Mouse (Mus musculus) brain, adult 2 months (tissue): ENCODE measurements at regions not wholly inside any gene's neighbourhood (a gene's known extent, or its start where the extent isn't known, plus 50 kb on each side); places are given as distances from the start of the nearest gene placed in this dataset.

Experiments used
- DNase-seq: peaks from one replicate; pipeline ENCODE4 v3.0.0; 2011; ENCODE audit warnings: low read depth, low spot score

DNA sequence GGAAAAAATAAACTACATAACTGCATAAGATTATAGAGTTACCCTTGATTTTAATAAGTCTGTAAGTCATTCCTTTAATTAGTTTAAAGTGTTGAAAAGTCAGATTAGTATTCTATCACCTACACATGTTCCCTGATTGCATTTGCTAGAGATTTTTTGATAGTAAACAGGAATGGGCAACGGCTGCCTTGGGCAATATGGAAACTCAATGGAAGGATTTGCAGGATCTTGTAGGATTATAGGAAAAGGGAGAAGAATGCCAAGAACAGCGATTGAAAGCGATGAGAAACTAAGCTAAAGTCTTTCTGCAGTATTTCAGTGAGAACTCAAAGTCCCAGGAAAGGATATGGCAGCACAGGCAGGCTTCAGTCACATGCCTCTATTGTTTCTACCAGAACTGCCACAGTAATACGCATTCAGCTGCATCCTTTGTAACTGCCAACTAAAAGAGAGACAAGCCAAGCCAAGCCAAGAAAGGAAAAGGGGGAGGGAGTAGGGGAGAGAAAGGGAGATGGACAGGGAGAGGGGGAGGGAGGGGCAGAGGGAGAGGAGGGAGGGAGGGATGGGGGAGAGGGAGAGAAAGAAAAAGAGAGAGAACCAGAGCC is 340.3 kb downstream of the Kif16b start:
- peak; percentile 84 for DNase-seq

DNA sequence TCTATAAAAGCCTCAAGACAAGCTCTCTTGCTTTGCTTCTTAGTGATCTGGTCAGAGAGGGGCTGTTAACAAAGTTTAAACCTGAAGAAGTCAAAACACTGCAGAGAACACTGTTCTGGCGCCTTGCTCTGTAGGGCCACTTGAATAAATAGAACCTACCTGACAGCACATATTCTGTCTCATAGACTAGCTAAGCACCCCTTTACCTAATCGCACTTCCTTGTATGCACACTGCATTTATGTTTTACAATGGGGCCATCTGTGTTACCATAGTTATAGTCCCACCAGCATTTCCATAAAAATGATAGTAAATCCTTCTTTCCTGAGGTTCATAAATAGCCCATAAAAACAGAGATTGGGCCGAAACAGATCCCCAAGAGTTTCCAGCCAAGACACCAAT is 340.9 kb downstream of the Kif16b start:
- DNase-seq: no peak

DNA sequence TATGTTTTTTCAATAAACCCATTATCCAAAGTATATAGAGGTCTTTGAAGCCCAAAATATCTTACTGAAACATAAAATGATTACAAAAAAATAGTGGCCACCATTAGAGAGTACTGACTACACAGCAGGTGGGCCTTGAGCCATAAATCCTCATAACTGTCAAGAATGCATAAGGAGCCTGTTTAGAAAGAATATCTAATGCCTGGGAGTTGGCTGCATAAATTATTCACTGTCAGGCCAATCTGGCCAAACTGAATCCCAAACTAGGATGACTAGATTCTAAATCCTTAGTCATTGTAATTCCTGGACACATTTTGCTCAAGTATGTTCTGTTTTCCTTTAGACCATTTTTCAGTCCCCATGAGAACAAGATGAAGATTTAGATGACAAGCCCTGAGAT is 341.4 kb downstream of the Kif16b start:
- no peak for DNase-seq

DNA sequence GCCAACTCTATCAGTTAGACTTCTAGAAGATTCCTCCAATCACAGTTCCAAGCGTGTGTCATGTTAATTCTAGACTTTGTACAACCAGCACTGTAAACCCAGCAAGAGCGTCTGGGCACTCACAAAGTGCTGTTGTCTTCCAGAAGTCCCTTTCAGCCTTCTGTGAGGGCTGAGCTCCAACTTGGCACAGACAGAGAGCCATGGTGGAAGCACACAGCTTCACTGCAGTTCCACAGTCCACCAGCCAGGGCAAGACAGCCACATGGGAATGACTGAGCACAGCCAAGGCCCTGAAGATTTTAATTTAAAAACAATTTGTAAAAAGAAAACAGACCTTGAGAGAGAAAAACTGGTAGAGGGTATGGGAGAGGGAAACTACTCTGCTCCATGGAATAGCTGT is 346.5 kb downstream of the Kif16b start:
- DNase-seq: peak; percentile 92

DNA sequence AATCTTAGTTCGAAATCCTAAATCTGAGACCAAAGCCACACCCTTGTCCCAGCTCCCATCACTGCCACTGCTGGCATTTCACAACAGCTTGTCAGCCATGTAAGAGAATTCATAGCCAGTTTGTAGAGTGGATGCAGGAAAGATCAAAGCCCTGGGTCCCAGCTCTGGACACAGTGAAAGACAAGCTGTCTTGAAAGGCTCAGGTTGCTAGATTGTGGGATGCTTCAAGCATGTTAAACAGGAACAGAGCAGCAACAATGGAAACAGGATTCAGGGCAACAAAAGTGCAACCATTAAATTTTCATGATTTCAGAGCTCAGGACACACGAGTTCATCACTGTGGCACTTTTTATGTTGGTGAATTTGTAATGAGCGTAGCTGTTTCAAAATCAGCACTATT is 349.6 kb downstream of the Kif16b start:
- no peak for DNase-seq

DNA sequence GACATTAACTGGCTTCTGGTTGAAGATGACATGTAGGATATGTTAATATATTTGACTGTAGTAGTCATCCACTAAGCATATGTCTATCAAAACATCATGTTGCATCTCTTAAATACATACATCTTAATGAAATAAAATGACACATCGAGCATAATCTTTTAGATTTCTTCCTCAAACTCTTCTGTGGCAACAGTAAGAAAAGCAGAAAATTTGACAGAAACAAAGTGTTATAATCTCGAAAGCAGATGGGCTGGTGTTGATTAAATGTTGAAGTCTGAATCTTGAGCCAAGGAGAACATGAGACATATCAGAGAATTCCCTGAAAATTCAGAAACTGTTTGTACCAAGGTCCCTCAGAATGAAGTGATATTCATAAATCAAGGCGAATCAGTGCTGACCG is 352.6 kb downstream of the Kif16b start:
- DNase-seq: peak; percentile 28

DNA sequence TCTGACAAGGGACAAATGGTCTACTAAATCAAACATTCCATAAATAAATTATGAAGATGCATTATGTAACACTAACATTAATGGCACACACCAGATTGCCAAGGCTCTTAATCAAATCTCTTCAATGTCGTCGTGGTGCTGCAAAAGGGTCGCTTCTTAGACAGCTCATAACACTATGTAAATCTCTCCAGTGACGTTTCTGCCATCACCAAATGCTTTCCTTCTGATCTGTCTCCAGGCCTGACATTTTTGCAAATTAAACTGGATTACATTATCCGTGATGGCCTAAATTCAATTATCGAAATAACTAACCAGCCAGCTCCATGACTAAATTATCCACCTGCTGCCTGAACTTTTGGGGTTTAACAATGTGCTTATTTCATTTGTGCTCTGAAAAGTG is 356.4 kb downstream of the Kif16b start:
- no peak for DNase-seq

DNA sequence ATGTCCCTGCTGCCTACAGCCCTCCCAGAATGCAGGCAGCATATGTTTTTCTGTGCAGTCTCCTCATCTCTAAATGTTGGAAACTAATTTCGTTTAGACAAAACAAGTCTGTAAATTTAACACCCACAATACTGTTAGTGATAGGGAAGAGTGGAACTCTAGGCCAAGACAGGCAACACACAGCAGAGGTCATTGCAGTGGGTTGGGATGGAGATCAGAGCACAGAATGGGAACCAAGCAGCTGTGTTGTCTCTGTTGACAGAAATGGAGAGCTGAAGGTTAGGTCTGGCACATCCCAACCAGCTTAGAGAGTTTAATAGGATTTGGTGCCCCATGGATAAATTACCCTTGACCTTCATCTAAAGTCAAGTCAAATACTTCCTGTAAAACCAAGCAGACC is 361.4 kb downstream of the Kif16b start:
- no peak for DNase-seq

DNA sequence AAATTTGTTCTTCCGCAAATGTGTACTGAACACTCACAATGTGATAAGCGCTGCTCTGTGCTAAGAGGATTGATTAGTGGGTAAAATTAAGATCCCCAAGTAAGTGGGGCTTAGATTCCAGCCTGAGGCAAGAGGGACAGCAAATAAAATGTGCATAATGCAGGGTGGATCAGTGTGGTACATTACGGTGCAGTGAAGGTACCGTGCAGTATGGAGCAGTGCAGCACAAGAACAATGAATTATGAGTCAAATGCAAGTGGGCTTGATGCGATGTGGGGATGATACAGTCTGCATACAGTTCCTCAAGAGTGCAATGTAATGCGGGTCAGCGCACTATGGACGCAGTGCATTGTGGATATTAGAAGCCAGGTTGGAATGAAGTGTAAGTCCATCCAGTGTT is 367.8 kb downstream of the Kif16b start:
- DNase-seq: no peak

DNA sequence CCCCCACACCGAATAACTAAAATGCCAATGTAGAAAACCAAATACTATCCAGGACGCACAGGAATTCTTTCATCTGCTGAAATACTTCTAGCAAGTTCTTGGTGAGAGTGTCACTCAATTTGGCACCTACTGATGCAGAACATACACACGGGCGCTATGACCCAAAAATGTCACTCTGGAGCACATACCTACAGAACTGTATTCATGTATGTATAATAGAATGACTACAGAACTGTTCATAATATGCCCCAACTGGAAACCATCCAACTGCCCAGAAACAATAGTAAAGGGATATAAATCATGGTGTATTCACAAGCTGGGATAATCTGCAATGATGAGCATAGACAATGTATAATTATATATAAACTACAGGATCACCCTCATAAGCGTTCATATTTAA is 378.9 kb downstream of the Kif16b start:
- no peak for DNase-seq

DNA sequence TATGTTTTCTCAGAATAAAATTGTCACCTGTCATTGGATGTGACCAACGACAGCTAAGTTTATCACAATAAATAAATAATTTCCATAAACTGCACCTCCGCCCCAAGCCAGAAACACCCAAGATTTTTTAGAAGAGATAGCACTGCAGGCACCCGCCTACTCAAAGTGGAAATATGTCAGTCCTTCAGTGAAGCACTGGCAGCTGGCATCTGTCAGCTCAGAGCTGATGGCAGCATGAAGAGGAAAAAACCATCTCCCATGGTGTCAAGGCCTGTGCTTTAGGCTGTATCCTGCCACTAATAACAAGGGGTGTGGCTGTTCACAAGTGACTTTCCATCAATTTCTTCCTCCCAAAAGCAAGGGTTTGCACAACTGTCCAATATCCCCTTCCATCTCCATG is 383.6 kb downstream of the Kif16b start:
- peak; percentile 62 for DNase-seq

DNA sequence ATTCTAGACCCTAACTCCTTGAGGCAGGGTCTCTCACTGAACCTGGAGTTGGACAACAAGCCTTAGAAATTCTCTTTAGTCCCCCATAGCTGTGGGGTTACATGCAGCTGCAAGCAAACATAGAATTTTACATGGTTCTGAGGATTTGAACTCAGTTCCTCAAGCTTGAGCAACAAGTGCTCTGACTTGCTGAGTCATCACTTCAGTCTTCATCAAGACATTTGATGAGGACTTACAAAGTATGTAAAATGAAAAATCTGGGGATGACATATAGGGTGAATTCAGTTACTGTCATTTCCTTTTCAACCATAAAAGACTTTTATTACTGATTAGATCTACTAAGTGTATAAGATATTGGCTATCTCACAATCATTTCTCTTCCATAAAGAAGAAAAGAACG is 396.1 kb downstream of the Kif16b start:
- DNase-seq: no peak
